Mouse (Mus musculus) frontal cortex, adult (tissue): ENCODE results near the gene Cntnap1.

Experiments used
- ATAC-seq: cut with Nextera tagmentation; 2 replicates; pipeline ENCODE4 v1.9.2; 2017; ENCODE audit warnings: mild to moderate bottlenecking, moderate library complexity, mixed read lengths; ENCODE audit not compliant: low TSS enrichment

The Cntnap1 gene

DNA sequence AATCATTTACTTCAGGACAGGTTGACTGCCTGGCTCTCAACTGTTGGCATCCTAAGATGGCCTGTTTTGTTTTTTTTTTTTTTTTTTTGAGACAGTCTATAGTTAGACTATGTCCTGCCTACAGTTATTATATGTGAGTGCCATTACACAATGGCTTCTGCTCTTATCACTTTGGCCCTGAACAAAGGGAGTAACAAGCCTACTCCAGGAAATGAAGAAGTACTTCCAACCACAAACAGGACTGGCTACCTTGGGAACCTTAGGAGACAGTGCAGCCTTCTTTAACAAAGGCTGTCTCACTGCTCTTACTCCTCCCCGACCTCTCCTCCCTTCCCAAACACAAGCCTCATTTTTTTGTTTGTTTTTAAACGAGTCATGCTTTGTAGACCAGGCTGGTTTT lies 50.5 kb downstream of the Cntnap1 start:
- ATAC-seq, result no peak

- no peak for ATAC-seq
These were observed 51.1 kb downstream of the Cntnap1 start for GRCm38 (mm10) chr11:101221306-101221986.

GRCm38 (mm10) chr11:101224337-101224736 lies 54.0 kb downstream of the Cntnap1 start:
- ATAC-seq, result no peak

GRCm38 (mm10) chr11:101225331-101226064 lies 55.2 kb downstream of the Cntnap1 start:
- ATAC-seq, result no peak

DNA sequence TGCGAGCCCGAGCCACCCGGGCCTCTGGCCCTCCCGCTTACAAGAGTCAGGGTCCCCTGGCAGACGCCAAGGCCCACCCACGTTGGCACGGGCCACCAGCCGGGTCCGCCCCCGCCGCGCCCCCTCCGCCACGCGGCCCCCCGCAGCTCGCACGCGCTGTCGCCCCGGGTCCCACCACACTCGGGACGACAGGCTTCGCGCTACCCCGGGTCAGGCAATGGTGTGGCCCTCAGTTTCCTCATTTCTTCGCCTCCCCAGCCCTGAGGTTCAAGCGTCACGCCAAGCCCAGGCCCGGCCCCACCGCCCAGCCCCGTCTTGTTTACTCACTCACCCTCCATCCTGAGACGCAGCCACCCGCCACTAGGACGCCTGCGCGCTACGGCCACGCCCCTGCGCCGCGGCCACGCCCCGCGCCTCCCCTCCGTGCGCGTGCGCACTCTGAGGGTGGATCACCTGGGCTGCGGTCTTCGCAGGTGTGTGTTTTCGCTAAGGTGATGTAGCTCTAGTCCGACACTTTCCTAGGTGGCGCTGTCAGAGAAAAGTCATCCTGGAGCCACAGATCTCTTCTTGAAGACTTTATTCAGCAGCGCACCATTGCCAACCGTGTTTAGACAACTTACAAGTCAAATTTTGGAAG lies 55.9 kb downstream of the Cntnap1 start, which contains the start of gene Ezh1:
Gene Ezh1, minus strand, starts transcription at position 399 of the 637 bp plus-strand sequence.
- peak; percentile 95 for ATAC-seq

GRCm38 (mm10) chr11:101229361-101229900 lies 59.1 kb downstream of the Cntnap1 start:
- no peak for ATAC-seq

DNA sequence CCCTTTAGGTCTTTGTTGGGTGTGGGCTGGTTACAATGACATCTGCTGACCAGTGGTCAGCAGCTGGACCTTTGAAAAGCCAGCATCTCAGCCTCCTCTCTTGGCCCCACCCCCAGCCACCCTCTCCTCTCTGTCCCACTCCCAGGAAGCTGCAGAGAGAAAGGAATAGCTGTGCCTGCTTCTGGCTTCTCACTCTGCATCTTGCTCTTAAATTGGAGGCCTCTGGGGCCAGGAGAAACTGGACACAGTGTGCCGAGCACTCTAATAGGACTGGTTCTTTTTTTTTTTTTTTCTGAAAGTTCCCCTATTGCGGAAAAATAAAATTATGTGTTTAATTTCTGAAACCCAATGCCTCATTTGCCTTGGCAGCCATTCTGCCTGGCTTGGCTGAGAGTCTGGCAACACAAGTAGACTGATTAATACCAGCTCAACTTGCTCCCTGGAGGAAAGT lies 59.8 kb downstream of the Cntnap1 start:
- no peak for ATAC-seq

GRCm38 (mm10) chr11:101230526-101230925 lies 60.2 kb downstream of the Cntnap1 start:
- ATAC-seq, result no peak

DNA sequence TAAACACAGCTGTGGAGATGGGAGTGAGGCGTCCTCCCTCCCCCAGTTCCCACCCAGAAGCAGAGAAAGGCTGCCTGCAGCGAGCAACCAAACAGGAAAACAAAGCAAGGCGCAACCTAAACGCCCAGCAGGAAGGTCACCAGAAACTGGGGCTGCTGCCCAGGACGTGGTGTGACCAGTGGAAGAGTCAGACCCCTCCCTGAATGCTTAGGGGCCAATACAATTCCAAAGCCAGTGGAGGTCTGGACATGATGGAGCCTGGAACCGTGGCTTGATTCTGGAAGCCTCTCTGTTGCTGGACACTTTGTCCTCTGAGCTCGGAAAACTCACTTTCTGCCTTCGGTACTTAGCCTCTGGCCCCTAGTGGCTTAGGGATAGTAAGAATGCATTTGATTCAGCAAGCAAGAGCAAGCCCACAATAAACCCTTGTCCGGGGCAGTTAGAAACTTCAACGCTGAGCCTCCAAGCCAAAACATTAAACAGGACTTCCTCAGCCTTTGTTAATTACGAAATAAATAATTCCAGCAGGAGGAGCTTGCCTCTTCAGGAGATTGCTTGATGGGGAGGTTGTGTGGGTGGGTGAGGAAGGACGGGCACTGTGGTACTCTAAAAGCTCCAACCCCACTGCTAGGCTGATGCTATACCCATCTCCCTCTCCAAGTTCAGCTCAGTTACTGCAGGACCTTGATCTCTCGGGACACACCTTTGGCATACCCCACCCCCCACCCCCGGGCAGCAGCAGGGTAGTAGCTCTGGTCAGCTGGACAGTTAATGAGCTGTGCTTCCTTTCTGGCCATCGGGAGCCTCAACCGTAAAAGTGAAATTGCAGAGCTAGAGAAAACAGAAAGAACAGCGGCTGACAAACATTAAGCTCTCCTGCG lies 60.9 kb downstream of the Cntnap1 start:
- ATAC-seq, result no peak

DNA sequence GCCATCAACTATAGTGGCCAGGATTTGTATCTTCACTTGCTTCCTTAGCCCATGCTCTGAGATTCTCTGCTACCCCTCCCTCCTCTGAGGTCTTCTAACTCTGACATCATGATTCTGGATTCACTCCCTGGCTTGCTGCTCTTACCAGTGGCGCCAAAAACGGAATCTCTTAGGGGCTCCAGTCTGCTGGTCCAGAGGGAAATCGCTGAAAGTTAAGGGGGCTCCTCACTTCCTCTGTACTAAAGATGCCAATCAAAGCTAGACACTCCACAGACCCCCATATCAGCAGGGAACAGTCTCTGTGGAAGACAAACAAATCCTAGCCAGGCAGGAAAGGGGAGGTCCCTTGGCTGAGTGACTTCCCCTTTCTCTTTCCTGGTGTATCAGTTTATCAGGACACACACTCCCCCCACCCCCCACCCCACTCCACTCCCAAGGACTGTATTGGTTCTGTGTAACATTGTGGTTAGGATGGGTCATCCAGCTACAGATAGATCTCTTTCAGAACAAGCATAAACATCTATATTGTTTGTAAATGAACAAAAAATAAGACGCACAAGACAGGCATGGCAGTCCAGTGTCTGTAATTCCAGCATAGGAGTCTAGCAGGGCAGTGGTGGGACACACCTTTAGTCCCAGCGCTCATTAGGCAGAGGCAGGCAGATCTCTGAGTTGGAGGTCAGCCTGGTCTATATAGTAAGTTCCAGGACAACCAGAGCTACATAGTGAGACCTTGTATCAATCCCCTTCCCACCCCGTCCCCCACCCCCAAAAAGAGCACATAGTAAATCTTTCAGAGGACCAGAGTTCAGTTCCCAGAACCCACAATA lies 61.9 kb downstream of the Cntnap1 start:
- no peak for ATAC-seq

DNA sequence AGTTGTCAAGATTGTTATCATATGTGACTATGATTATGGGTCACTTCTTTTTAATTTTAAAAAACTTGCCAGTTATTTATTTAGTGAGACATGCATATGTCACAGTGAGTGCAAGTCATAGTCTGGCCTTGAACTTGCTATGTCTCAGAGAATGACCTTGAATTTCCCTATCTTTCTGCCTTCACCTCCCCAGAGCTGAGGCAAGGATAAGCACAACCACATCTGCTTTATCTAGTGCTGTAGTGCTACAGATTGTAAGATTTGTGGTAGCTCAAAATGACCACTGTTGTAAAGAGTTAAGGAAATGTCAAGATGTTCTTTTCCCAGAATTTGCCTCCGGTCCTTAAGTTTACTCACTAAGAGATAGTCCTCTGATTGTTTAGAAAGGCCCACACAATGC lies 62.9 kb downstream of the Cntnap1 start:
- no peak for ATAC-seq

- no peak for ATAC-seq
These were observed 63.8 kb downstream of the Cntnap1 start for GRCm38 (mm10) chr11:101234124-101234523.

- no peak for ATAC-seq
These were observed 65.1 kb downstream of the Cntnap1 start for GRCm38 (mm10) chr11:101235429-101235828.

- no peak for ATAC-seq
These were observed 66.5 kb downstream of the Cntnap1 start for GRCm38 (mm10) chr11:101236782-101237181.

DNA sequence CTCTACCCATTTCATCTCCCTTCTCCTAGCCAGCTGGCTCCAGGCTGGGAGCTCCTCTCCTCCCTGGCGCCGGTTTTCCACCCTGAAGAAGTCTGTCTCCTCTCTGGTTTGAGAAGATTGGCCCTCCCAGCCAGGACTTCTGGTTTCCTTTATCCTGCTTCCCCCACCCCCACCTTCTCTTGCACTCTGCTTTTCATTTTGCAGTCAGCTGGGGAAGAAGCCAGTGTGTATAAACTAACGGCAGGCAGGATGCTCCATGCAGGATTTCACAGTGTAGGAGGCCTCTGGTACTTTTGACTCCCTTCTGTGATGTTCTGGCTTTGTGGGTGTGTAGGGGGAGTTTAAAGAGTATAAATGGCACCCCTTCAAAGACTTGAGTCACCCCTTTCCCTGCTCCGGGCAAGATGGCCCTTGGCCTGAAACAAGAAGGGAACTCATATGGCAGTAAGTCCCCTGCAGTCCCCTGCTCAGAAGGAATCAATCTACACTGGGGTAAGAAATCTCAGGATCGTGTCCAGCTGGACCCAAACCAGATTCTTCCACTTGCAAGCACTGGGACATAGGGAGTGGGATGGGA lies 67.8 kb downstream of the Cntnap1 start:
- peak; percentile 91 for ATAC-seq
